Mouse (Mus musculus) yolk sac, embryonic 10.5 days (tissue): Measurements from ENCODE around the gene Map1b.
A peak's percentile ranks its signal among the peaks of the same experiment; 100 is the strongest.

ENCODE experiments used
- DNase-seq: peaks from one replicate; pipeline ENCODE4 v3.0.0-alpha.2; 2017; ENCODE audit warnings: low spot score

Map1b gene

GRCm38 (mm10) chr13:99489998-99490397 is 26.3 kb downstream of the Map1b start:
- no peak for DNase-seq

DNA sequence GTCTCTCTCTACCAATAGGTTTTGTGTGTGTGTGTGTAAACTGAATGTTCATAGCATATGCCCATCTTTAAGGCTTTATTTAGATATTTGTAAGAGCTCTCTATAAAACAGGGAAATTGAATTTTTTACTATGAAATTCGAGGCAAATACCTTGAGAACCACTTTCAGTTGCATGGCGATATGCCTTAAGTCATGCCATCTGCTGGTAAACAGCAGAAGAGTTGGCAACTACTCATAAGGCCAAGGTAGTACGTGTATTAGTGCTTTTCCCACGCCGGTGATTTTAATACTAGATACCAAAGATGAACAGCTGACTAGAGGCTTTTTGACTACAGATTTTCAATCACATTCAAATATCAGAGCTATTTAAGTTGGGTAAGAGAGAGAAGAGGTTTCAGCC is 27.2 kb downstream of the Map1b start:
- DNase-seq, result no peak

GRCm38 (mm10) chr13:99485861-99486260 is 30.5 kb downstream of the Map1b start:
- no peak for DNase-seq

DNA sequence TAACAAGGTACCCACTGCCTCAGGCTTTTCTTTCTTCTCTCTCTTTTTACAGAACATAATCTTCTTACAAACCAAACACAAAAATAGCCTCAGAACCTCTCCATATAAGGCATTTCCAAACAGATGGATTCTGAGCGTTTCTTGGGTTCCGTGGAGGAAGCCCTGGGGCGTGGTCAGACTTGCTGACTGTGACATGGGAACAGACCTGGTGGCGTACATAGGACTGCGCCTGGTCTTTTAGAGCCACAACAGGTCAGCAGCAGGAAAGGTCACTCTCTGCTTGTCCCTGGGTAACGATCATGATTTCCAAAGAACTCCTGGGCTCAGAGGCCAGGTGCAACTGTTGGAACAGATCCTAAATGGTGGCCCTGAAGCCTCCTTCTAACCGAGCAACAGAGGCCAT is 31.0 kb downstream of the Map1b start:
- DNase-seq, result no peak

DNA sequence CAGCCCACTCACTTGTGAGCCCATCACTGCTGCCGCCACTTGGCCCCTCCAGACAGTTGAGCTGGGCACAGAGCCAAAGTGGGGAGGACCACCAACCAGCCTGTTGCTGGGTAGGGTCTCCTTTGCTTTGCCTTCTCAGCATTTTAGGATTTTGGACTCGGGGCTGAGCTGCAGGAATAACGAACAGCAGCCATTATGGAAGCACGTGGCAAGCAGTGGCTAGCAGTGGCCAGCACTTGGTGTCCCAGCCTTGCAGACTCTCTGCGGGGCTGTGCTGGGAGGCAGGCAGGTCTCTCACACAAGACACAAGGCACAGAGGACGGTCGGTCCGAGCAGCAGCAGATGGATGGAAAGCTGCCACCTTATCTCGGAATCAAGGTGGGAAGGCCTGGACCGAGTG is 31.4 kb downstream of the Map1b start:
- DNase-seq, result no peak

GRCm38 (mm10) chr13:99483433-99483832 is 32.9 kb downstream of the Map1b start:
- DNase-seq, result no peak

GRCm38 (mm10) chr13:99475488-99475887 is 40.9 kb downstream of the Map1b start:
- DNase-seq, result peak; percentile 32

DNA sequence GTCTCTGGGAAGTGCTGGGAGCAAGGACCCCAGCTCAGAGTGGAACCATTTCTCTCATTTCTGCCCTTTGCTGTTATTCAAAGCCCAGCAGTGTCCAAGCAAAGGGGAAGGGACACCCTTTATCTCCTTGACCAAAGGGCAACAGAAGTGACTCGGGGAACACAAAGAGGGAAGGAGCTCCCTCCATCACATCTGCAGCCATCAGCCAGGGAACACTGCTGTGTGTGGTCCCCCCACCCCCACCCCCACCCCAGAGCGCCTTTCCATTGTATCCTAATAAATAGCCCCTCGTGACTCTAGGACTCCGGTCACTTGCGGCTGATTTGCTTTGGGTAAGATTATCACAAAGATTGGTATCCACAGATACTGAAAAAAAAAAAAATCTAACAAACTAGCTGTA is 41.3 kb downstream of the Map1b start:
- DNase-seq, result no peak

GRCm38 (mm10) chr13:99474108-99474507 is 42.2 kb downstream of the Map1b start:
- DNase-seq, result no peak

DNA sequence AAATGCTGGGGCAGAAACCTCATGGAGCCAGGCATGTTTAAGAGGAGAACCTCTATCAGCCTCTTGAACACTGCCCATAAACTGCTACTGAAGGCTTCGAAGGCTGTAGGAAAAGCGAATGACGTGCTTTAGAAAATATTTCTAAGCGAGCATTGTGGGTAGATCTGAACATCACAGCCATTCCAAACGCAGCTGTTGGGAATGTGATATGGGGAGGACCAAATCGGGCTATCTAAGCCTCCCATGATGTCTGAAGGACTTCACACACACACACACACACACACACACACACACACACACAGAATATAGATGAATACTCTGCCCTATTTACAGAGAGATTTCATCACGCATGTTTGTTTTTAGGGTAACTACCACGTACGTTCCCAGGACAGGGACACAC is 44.3 kb downstream of the Map1b start:
- no peak for DNase-seq

GRCm38 (mm10) chr13:99470084-99470483 is 46.3 kb downstream of the Map1b start:
- DNase-seq, result no peak

DNA sequence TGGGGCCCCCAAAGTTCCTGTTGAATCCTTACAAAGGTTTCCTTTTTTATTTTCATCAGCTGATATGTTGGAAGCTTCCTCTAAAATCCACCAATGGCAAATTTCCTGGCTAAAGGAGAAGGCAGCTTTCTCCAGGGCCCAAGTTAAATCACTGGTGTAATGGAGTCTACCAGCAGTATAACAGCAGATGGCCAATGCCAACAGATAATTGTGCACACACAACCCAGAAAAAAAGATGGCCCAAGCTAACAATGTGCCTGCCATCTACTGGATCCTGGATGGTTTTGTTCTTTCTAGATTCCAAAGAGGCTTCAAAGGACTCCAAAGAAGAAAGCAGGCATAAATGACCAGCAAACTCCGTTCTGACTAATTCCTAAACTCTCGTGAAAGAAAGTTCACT is 48.1 kb downstream of the Map1b start:
- DNase-seq, result no peak

- DNase-seq, result no peak
Observed at GRCm38 (mm10) chr13:99466811-99467315, 49.5 kb downstream of the Map1b start.

- no peak for DNase-seq
Observed at GRCm38 (mm10) chr13:99466064-99466463, 50.3 kb downstream of the Map1b start.

- no peak for DNase-seq
Observed at GRCm38 (mm10) chr13:99464551-99464950, 51.8 kb downstream of the Map1b start.

GRCm38 (mm10) chr13:99461886-99462285 is 54.5 kb downstream of the Map1b start:
- no peak for DNase-seq

DNA sequence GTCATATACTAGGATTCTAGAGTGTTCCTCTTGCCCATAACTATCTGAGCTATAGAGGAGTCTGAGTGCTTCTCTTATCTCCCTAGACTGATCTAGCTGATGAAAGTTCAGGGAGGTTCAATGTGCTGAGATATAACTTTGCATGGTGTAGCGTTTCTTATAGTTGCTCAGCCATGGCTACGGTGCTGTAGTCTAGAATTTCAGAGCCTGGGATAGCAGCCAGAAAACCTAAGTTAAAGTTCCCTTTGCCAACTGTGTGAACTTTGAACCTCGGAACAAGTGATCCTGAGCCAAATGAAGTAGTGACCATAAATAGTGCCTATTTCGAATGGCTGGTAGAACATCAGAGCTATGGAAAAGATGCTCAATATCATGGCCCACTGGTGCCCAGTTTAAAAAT is 56.7 kb downstream of the Map1b start:
- DNase-seq, result no peak

GRCm38 (mm10) chr13:99458658-99459386 is 57.5 kb downstream of the Map1b start:
- DNase-seq, result no peak

DNA sequence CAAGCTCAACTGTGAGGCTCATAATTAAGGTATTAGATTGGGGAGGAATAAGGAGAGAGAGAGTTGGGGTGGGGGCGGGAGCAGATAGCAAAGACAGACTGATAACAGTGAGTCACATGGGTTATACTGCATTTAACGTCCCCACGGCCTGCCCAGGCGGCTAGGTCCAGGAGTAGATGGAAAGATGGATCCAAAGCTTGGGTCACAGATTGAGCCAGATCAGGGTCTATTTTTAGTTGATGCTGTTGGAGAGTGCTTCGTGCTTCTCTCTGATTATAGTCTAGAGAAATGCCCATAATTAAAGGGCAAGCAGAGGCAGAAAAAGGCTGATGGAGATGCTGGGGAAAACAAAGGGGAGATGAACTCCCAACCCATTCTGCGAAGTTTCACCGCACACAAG is 61.4 kb downstream of the Map1b start:
- no peak for DNase-seq

DNA sequence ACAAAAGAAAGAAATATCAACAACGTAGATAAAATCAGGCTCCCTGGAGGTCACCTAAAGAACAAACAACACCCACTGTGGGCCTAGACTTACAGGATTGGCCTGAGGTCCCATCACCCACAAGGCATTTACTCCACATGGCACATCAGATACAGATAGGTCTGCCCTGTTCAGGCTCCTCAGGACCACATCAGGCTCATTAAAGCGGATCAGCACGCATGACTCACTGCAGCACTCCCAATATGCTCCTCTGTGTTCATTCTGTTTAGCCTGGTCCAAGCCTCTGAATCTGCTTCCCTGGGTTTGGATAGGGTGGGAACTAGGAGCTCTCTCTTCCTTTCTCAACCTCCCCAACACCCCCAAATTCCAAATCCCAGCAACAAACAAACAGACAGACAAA is 63.9 kb downstream of the Map1b start:
- DNase-seq, result no peak

- no peak for DNase-seq
Observed at GRCm38 (mm10) chr13:99451276-99451675, 65.1 kb downstream of the Map1b start.

DNA sequence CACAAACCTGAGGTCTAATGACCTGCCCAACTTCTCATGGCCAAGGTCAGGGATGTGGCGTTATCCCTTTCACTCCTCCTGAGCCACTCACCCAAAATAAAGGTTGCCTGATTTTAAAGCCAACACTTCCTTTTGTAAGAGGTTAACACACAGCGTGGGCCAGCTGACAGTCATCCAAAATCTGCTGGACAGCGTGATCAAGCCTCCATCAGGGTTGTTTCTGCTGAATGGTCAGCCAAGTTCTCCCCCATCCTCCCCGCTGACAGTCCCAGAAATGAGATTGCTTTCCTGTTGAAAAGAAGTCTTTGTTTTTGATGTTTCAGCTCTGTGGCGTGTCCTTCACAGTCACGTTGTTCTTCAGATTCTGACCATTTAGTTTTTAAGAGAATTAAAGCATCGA is 65.6 kb downstream of the Map1b start:
- DNase-seq, result no peak

DNA sequence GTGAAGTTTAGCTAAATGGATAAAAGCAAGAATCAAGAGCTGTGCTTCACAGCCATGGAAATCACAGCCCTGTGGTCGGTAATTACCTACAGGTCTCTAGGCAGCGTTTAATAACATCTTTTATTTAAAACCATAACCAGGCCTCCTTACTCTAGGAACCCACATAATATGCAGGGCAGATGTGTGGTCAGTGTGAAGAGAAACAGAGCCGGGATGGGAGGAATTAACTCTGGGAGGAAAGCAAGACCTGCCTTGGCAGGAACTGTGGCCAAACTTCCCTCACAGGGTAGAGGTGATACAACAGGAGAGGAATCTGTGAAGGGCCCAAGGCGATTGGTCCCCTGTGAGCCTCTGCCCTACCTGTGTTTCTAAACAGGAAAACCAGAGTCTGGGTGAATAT is 66.8 kb downstream of the Map1b start:
- DNase-seq, result no peak

DNA sequence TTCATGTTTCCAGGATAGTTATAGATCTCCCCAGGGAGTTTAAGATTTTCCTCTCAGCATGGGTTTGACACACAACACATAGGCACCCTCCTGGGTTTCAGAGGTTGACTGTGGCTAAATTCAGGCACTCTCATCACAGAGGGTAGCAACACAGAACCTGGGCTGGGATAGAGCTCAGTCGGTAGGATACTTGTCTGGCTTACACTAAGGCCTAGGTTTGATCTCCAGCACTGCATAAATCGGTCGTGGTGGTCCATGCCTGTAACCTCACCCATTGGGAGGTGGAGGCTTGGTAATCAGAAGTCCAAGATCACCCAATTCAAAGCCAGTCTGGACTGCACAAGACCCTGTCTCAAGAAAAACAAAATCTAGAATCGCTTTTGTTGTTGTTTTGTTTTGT is 68.1 kb downstream of the Map1b start:
- DNase-seq, result no peak
